Mouse (Mus musculus) heart, postnatal 0 days (tissue): Measurements from ENCODE around the gene Tmem234. TPM values are rescaled to one million over a fixed set of nuclear protein-coding genes. Genes with fewer than 3 reads are reported as not detected.

Source experiments
- ATAC-seq: fragments of 200-750 bp; cut with Nextera tagmentation; 2 replicates; pipeline ENCODE4 v1.8.0; 2017; ENCODE audit warnings: low read depth, moderate number of reproducible peaks, moderate library complexity; ENCODE audit not compliant: insufficient read depth
- DNase-seq: peaks from one replicate; pipeline ENCODE4 v3.0.0-alpha.2; 2016; ENCODE audit warnings: low spot score
- H3K27ac ChIP-seq: fragments of 300-500 bp; sonication (generic); 2 replicates; pipeline ENCODE4 v1.5.1; 2014; ENCODE audit warnings: low read depth, mild to moderate bottlenecking
- H3K27me3 ChIP-seq: fragments of 300-500 bp; sonication (generic); 2 replicates; pipeline ENCODE4 v1.6.1; 2014; ENCODE audit warnings: low read length, mixed read lengths; ENCODE audit not compliant: control insufficient read depth, insufficient read depth
- H3K36me3 ChIP-seq: fragments of 300-500 bp; sonication (generic); replicated peaks from 2 replicates; pipeline ENCODE4 v1.6.1; 2014; ENCODE audit warnings: low read length, mixed read lengths; ENCODE audit not compliant: control insufficient read depth, insufficient read depth
- H3K4me1 ChIP-seq: fragments of 300-500 bp; sonication (generic); 2 replicates; pipeline ENCODE4 v1.6.1; 2014; ENCODE audit warnings: antibody characterized with exemption; ENCODE audit not compliant: control insufficient read depth, insufficient read depth
- H3K4me2 ChIP-seq: fragments of 300-500 bp; sonication (generic); 2 replicates; pipeline ENCODE4 v1.6.1; 2014; ENCODE audit warnings: low read depth, mild to moderate bottlenecking, low read length, moderate library complexity
- H3K4me3 ChIP-seq: fragments of 300-500 bp; sonication (generic); 2 replicates; pipeline ENCODE4 v1.5.1; 2014; ENCODE audit warnings: low read depth, low read length
- H3K9ac ChIP-seq: fragments of 300-500 bp; sonication (generic); replicated peaks from 2 replicates; pipeline ENCODE4 v1.6.1; 2014; ENCODE audit warnings: low read depth, low read length, mixed read lengths
- H3K9me3 ChIP-seq: fragments of 300-500 bp; sonication (generic); replicated peaks from 2 replicates; pipeline ENCODE4 v1.6.1; 2016; ENCODE audit warnings: low read length; ENCODE audit not compliant: control insufficient read depth
- CTCF ChIP-seq: IDR thresholded peaks from 2 replicates; pipeline ENCODE4 v1.5.1; 2016; ENCODE audit warnings: antibody characterized with exemption, control low read depth, low read depth
- EP300 ChIP-seq: IDR thresholded peaks from 2 replicates; pipeline ENCODE4 v1.6.1; 2016; ENCODE audit warnings: antibody characterized with exemption, low read depth
- WGBS: fragments of 180-500 bp; shearing (Covaris S2); extraction: QIAGEN DNeasy Blood & Tissue Kit; methylation state at CpG from one replicate; pipeline ENCODE4 v1.1.7; 2014; 5-methylcytosine and 5-hydroxymethylcytosine counted together
- polyA plus RNA-seq: library from polyadenylated mRNA; unstranded; fragments of >200 nt; fragmentation: Nextera tagmentation; extraction: Ambion mirVana; gene quantifications from 2 replicates; pipeline ENCODE4 v1.2.1, GENCODE M21; 2015
- total RNA-seq: library from RNA; depleted of rRNA; stranded (reverse); fragments of >200 nt; gene quantifications from 2 replicates; pipeline ENCODE4 v1.2.3, GENCODE M21; 2014; ENCODE audit warnings: low replicate concordance

Gene Tmem234
- total and polyA plus RNA-seq, 2 experiments from 2014 or later, result 115 to 161 TPM

GRCm38 (mm10) chr4:129582251-129582650 is 18.2 kb upstream of the Tmem234 start:
- TF ChIP-seq CTCF (no peak), EP300 (no peak)
- 85% methylated on average over 1 of the region's 1 CpGs for WGBS
- ATAC-seq (no peak), DNase-seq (no peak)
- Histone ChIP-seq H3K27ac (no peak overlapping the region), H3K4me3 (no peak overlapping the region), H3K4me2 (no peak overlapping the region), H3K9ac (no peak overlapping the region), H3K27me3 (no peaks in the 10 kb centered on the region), H3K9me3 (no peaks in the 10 kb centered on the region), H3K36me3 (no peaks in the 10 kb centered on the region), H3K4me1 (peaks cover 14% of the 10 kb centered on the region)

DNA sequence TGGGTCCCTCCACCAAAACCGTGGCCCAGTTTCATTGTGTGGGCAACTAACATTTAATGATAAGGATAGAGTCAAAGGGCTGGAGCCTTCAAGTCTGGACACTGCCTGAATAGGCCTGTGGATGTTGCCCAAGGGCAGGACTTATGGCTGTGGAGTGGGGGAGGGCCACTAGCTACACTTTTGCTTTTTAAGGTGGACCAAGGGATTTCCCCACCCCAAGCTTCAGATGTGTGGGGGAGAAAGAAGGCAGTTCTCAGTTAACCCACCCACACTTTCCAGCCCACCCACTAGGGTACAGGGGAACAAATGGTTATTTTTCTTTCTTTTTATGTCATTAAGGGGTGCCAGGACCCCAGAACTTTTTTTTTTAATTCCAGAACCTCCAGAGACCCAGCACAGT is 16.1 kb upstream of the Tmem234 start:
- ATAC-seq, result no peak
- no peaks in the 10 kb centered on the region for H3K36me3 ChIP-seq
- peak overlapping the region; percentile 73 for H3K4me2 ChIP-seq
- H3K4me1 ChIP-seq, result peaks cover 6% of the 10 kb centered on the region; the same call in 1 of the 2 replicates
- H3K9ac ChIP-seq, result peak overlapping the region; percentile 50; the same call in 1 of the 2 replicates
- peak overlapping the region; percentile 61 for H3K27ac ChIP-seq
- H3K4me3 ChIP-seq, result peak overlapping the region; percentile 50
- DNase-seq, result no peak
- TF ChIP-seq EP300, result no peak
- no peak for TF ChIP-seq CTCF
- H3K27me3 ChIP-seq, result no peaks in the 10 kb centered on the region
- no peaks in the 10 kb centered on the region for H3K9me3 ChIP-seq
- 67% methylated on average over 1 of the region's 1 CpGs for WGBS

DNA sequence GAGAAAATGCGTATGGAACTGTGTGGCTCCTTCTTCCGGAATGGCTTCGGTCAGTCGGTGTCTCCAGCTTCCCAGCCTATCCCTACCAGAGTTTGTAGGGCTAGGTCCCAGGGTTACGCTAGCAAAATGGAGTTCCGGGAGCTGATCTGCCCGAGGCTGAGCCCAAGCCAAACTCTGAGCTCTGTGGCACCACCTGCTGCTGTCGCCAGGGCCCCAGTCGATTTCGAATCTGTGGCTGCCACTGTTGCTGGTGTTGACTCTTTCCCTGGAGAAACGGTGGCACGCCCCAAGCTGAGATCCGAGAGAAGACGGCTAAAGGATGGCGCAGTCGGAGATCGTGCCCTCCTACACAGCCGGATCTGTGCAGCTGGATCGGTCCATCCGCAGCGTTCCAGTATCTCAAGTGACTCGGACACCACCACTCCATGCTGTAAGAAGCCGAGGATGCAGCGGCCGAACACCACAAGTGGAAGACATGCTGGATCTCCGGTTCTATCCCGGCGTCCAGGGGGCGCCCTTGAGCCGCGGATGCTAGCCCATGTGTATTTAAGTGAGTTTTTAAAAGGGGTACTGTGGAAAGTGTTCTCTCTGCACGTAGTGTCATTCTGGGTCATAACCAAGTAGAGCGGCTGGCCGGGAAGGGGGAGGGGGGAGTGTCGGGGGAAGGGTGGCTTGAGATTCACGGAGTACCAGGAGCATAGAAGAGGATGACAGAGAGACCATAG is 15.4 kb upstream of the Tmem234 start:
- H3K4me3 ChIP-seq, result peak overlapping the region; percentile 50
- H3K36me3 ChIP-seq, result 0 out of 2 replicates have a peak, but pooled peaks cover under 1% of the 10 kb centered on the region
- WGBS, result 2% methylated on average over 36 of the region's 36 CpGs
- H3K9me3 ChIP-seq, result no peaks in the 10 kb centered on the region
- DNase-seq (peak; percentile 74), ATAC-seq (peak; percentile 81)
- peak overlapping the region; percentile 61 for H3K27ac ChIP-seq
- peaks cover 6% of the 10 kb centered on the region; the same call in 1 of the 2 replicates for H3K4me1 ChIP-seq
- peak overlapping the region; percentile 50 for H3K9ac ChIP-seq
- no peak for TF ChIP-seq EP300
- TF ChIP-seq CTCF, result peak; percentile 66
- peak overlapping the region; percentile 73 for H3K4me2 ChIP-seq
- H3K27me3 ChIP-seq, result no peaks in the 10 kb centered on the region

DNA sequence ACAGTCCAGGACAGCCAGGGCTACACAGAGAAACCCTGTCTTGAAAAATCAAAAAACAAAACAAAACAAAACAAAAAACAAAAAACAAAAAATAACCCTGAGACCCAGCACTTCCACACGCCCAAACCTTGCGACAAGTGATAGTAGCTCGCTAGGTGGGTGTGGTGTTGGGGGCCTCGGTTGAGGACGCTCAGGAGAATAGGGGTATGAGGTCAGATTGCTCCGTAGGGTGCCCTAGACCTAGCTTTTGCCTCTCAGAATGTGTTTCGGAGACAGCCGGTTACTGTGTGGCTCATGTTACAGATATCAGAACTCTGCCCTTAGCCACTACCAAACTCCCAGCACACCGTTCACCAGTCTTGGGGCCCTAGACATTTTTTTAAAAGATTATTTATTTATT is 14.7 kb upstream of the Tmem234 start:
- Histone ChIP-seq H3K27ac (no peak overlapping the region), H3K9me3 (no peaks in the 10 kb centered on the region), H3K4me2 (peak overlapping the region; percentile 73), H3K4me1 (peaks cover 6% of the 10 kb centered on the region; the same call in 1 of the 2 replicates), H3K36me3 (peaks cover 6% of the 10 kb centered on the region), H3K9ac (no peak overlapping the region), H3K4me3 (no peak overlapping the region), H3K27me3 (no peaks in the 10 kb centered on the region)
- WGBS, result 82% methylated on average over 9 of the region's 9 CpGs
- DNase-seq (no peak), ATAC-seq (no peak)
- TF ChIP-seq EP300 (no peak), CTCF (no peak)

DNA sequence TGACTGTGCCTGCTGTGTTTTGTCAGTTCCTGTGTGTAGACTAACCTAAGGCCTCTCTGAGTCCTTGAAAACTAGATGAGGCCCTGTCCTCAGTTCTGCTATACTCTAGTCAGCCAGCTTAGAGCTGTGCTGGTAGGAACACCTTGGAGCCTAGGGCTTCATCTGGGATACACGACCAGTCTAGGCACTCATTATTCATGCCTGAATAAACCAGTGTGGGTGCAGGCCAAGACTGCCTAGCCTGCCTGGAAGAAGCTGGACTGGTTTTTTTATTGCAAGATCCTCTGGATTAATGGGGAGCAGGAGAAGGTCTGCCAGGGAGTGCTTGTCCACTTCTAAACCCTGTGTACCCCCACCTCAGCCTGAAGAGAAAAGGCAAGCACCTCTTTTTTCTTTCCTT is 13.5 kb upstream of the Tmem234 start:
- DNase-seq, result no peak
- no peak for ATAC-seq
- H3K27ac ChIP-seq, result no peak overlapping the region
- H3K27me3 ChIP-seq, result no peaks in the 10 kb centered on the region
- no peaks in the 10 kb centered on the region for H3K9me3 ChIP-seq
- H3K9ac ChIP-seq, result no peak overlapping the region
- H3K4me1 ChIP-seq, result peaks cover 6% of the 10 kb centered on the region; the same call in 1 of the 2 replicates
- 53% methylated on average over 1 of the region's 1 CpGs for WGBS
- no peak for TF ChIP-seq EP300
- no peak for TF ChIP-seq CTCF
- no peak overlapping the region for H3K4me2 ChIP-seq
- peaks cover 17% of the 10 kb centered on the region for H3K36me3 ChIP-seq
- no peak overlapping the region for H3K4me3 ChIP-seq
